Mouse (Mus musculus) lung, embryonic 16.5 days (tissue): ENCODE measurements at regions not wholly inside any gene's neighbourhood (a gene's known extent, or its start where the extent isn't known, plus 50 kb on each side); places are given as distances from the start of the nearest gene placed in this dataset.

Experiments
- ATAC-seq: fragments of 200-750 bp; cut with Nextera tagmentation; 2 replicates; pipeline ENCODE4 v1.8.0; 2017; ENCODE audit warnings: low read depth, mild to moderate bottlenecking, moderate library complexity
- H3K27ac ChIP-seq: fragments of 300-500 bp; sonication (generic); 2 replicates; pipeline ENCODE4 v1.5.1; 2014; ENCODE audit warnings: mild to moderate bottlenecking, control low read depth, low read length
- H3K27me3 ChIP-seq: fragments of 300-500 bp; sonication (generic); 2 replicates; pipeline ENCODE4 v1.6.1; 2014; ENCODE audit warnings: low read depth, low read length, mixed read lengths; ENCODE audit not compliant: control insufficient read depth, insufficient read depth
- H3K36me3 ChIP-seq: fragments of 300-500 bp; sonication (generic); 2 replicates; pipeline ENCODE4 v1.6.1; 2014; ENCODE audit warnings: low read length; ENCODE audit not compliant: control insufficient read depth, insufficient read depth
- H3K4me1 ChIP-seq: fragments of 300-500 bp; sonication (generic); replicated peaks from 2 replicates; pipeline ENCODE4 v1.6.1; 2014; ENCODE audit warnings: low read length, mixed read lengths; ENCODE audit not compliant: control insufficient read depth, insufficient read depth
- H3K4me2 ChIP-seq: fragments of 300-500 bp; sonication (generic); 2 replicates; pipeline ENCODE4 v1.6.1; 2014; ENCODE audit warnings: low read depth, low read length, control low read depth
- H3K4me3 ChIP-seq: fragments of 300-500 bp; sonication (generic); 2 replicates; pipeline ENCODE4 v1.5.1; 2014; ENCODE audit warnings: mild to moderate bottlenecking, low read length, control low read depth
- H3K9ac ChIP-seq: fragments of 300-500 bp; sonication (generic); 2 replicates; pipeline ENCODE4 v1.6.1; 2014; ENCODE audit warnings: low read length, control low read depth
- H3K9me3 ChIP-seq: fragments of 300-500 bp; sonication (generic); 2 replicates; pipeline ENCODE4 v1.6.1; 2016; ENCODE audit warnings: low read length; ENCODE audit not compliant: control insufficient read depth
- WGBS: fragments of 180-500 bp; shearing (Covaris S2); extraction: QIAGEN DNeasy Blood & Tissue Kit; methylation state at CpG from one replicate; pipeline ENCODE4 v1.1.7; 2014; 5-methylcytosine and 5-hydroxymethylcytosine counted together

- H3K27ac ChIP-seq: no peak overlapping the region
- H3K4me1 ChIP-seq: no peaks in the 10 kb centered on the region
- no peak overlapping the region for H3K4me3 ChIP-seq
- ATAC-seq: no peak
- no peaks in the 10 kb centered on the region for H3K9me3 ChIP-seq
- no peaks in the 10 kb centered on the region for H3K27me3 ChIP-seq
- 76% methylated on average over 6 of the region's 6 CpGs for WGBS
- no peak overlapping the region for H3K9ac ChIP-seq
- H3K36me3 ChIP-seq: no peaks in the 10 kb centered on the region
- no peak overlapping the region for H3K4me2 ChIP-seq
Observed at GRCm38 (mm10) chr1:127152840-127153239, 52.0 kb upstream of the Mgat5 start.

- 68% methylated on average over 4 of the region's 4 CpGs for WGBS
Observed at GRCm38 (mm10) chr1:127135521-127135920, 69.3 kb upstream of the Mgat5 start.

GRCm38 (mm10) chr1:127131871-127132270 is 72.9 kb upstream of the Mgat5 start:
- Histone ChIP-seq H3K9ac (no peak overlapping the region), H3K27me3 (no peaks in the 10 kb centered on the region), H3K36me3 (no peaks in the 10 kb centered on the region), H3K4me3 (no peak overlapping the region), H3K9me3 (no peaks in the 10 kb centered on the region; the same call in 1 of the 2 replicates), H3K4me1 (no peaks in the 10 kb centered on the region), H3K27ac (no peak overlapping the region), H3K4me2 (no peak overlapping the region)
- 47% methylated on average over 5 of the region's 5 CpGs for WGBS
- no peak for ATAC-seq

More at GRCm38 (mm10) chr1:127135521-127135920, 69.3 kb upstream of the Mgat5 start:
- no peak overlapping the region for H3K27ac ChIP-seq
- ATAC-seq: no peak
- no peaks in the 10 kb centered on the region for H3K27me3 ChIP-seq
- H3K9ac ChIP-seq: no peak overlapping the region
- no peaks in the 10 kb centered on the region; the same call in 1 of the 2 replicates for H3K9me3 ChIP-seq
- H3K36me3 ChIP-seq: no peaks in the 10 kb centered on the region
- H3K4me1 ChIP-seq: no peaks in the 10 kb centered on the region
- no peak overlapping the region for H3K4me2 ChIP-seq
- no peak overlapping the region for H3K4me3 ChIP-seq

- H3K27ac ChIP-seq: no peak overlapping the region
- no peaks in the 10 kb centered on the region for H3K4me1 ChIP-seq
- no peaks in the 10 kb centered on the region for H3K9me3 ChIP-seq
- no peaks in the 10 kb centered on the region for H3K27me3 ChIP-seq
- H3K4me2 ChIP-seq: no peak overlapping the region
- H3K36me3 ChIP-seq: no peaks in the 10 kb centered on the region
- no peak overlapping the region for H3K9ac ChIP-seq
- WGBS: 87% methylated on average over 5 of the region's 5 CpGs
- H3K4me3 ChIP-seq: no peak overlapping the region
- no peak for ATAC-seq
Observed at GRCm38 (mm10) chr1:127124862-127125261, 80.0 kb upstream of the Mgat5 start.

GRCm38 (mm10) chr1:127118019-127118418 is 86.8 kb upstream of the Mgat5 start:
- no peaks in the 10 kb centered on the region for H3K27me3 ChIP-seq
- H3K9ac ChIP-seq: no peak overlapping the region
- no peak overlapping the region for H3K4me3 ChIP-seq
- no peaks in the 10 kb centered on the region for H3K4me1 ChIP-seq
- no peaks in the 10 kb centered on the region for H3K36me3 ChIP-seq
- 61% methylated on average over 1 of the region's 1 CpGs for WGBS
- no peak for ATAC-seq
- H3K4me2 ChIP-seq: no peak overlapping the region
- H3K27ac ChIP-seq: no peak overlapping the region
- no peaks in the 10 kb centered on the region for H3K9me3 ChIP-seq

- Histone ChIP-seq H3K4me3 (no peak overlapping the region), H3K9me3 (no peaks in the 10 kb centered on the region), H3K9ac (no peak overlapping the region), H3K4me1 (no peaks in the 10 kb centered on the region; the same call in 1 of the 2 replicates), H3K27ac (no peak overlapping the region), H3K27me3 (no peaks in the 10 kb centered on the region), H3K4me2 (no peak overlapping the region), H3K36me3 (no peaks in the 10 kb centered on the region)
- WGBS: 54% methylated on average over 5 of the region's 5 CpGs
- 0 out of 2 replicates have a peak, but pooled peaks have one; percentile 28 for ATAC-seq
Observed at GRCm38 (mm10) chr1:127107485-127107884, 97.3 kb upstream of the Mgat5 start.

GRCm38 (mm10) chr1:127105861-127106260 is 99.0 kb upstream of the Mgat5 start:
- Histone ChIP-seq H3K36me3 (no peaks in the 10 kb centered on the region), H3K27me3 (no peaks in the 10 kb centered on the region), H3K4me3 (no peak overlapping the region), H3K4me1 (no peaks in the 10 kb centered on the region; the same call in 1 of the 2 replicates), H3K9ac (no peak overlapping the region), H3K4me2 (no peak overlapping the region), H3K27ac (no peak overlapping the region), H3K9me3 (0 out of 2 replicates have a peak, but pooled peaks cover 3% of the 10 kb centered on the region)
- WGBS: 71% methylated on average over 8 of the region's 8 CpGs
- ATAC-seq: no peak

- no peak overlapping the region for H3K9ac ChIP-seq
- H3K4me1 ChIP-seq: no peaks in the 10 kb centered on the region; the same call in 1 of the 2 replicates
- peak; percentile 31; the same call in 1 of the 2 replicates for ATAC-seq
- H3K4me3 ChIP-seq: no peak overlapping the region
- H3K27me3 ChIP-seq: no peaks in the 10 kb centered on the region
- H3K4me2 ChIP-seq: no peak overlapping the region
- H3K9me3 ChIP-seq: 0 out of 2 replicates have a peak, but pooled peaks cover 3% of the 10 kb centered on the region
- 17% methylated on average over 2 of the region's 2 CpGs for WGBS
- no peak overlapping the region for H3K27ac ChIP-seq
- H3K36me3 ChIP-seq: no peaks in the 10 kb centered on the region
Observed at GRCm38 (mm10) chr1:127103664-127104063, 101.2 kb upstream of the Mgat5 start.

GRCm38 (mm10) chr1:127098871-127099420 is 105.9 kb upstream of the Mgat5 start:
- Histone ChIP-seq H3K9me3 (0 out of 2 replicates have a peak, but pooled peaks cover 3% of the 10 kb centered on the region), H3K4me1 (no peaks in the 10 kb centered on the region; the same call in 1 of the 2 replicates), H3K36me3 (no peaks in the 10 kb centered on the region), H3K27me3 (no peaks in the 10 kb centered on the region), H3K4me3 (no peak overlapping the region), H3K27ac (no peak overlapping the region), H3K9ac (no peak overlapping the region), H3K4me2 (no peak overlapping the region)
- no peak for ATAC-seq

GRCm38 (mm10) chr1:127087616-127088015 is 117.2 kb upstream of the Mgat5 start:
- Histone ChIP-seq H3K4me1 (no peaks in the 10 kb centered on the region), H3K4me2 (no peak overlapping the region), H3K4me3 (no peak overlapping the region), H3K36me3 (no peaks in the 10 kb centered on the region), H3K9me3 (no peaks in the 10 kb centered on the region), H3K27ac (no peak overlapping the region), H3K9ac (no peak overlapping the region), H3K27me3 (no peaks in the 10 kb centered on the region)
- ATAC-seq: no peak
